Mouse (Mus musculus): ENCODE results near the gene Zfp609.

- TF ChIP-seq CTCF (IDR thresholded peaks at IDR 0.05; ENCODE audit: low read depth, low read length) (no peak), POLR2A (IDR thresholded peaks at IDR 0.05; ENCODE audit: insufficient read depth, low read length) (no peak), EP300 (IDR thresholded peaks at IDR 0.05; ENCODE audit: insufficient read depth, low read depth, low read length) (no peak)
These were observed 82.9 kb downstream of the Zfp609 start for GRCm38 (mm10) chr9:65744171-65745082.

Data from ES-Bruce4 (cell line).